Mouse (Mus musculus) lung, embryonic 16.5 days (tissue): Measurements from ENCODE around the gene Mmp9. TPM values are rescaled to one million over a fixed set of nuclear protein-coding genes. Genes with fewer than 3 reads are reported as not detected.

Experiments used
- ATAC-seq: fragments of 200-750 bp; cut with Nextera tagmentation; 2 replicates; pipeline ENCODE4 v1.8.0; 2017; ENCODE audit warnings: low read depth, mild to moderate bottlenecking, moderate library complexity
- H3K27ac ChIP-seq: fragments of 300-500 bp; sonication (generic); 2 replicates; pipeline ENCODE4 v1.5.1; 2014; ENCODE audit warnings: mild to moderate bottlenecking, control low read depth, low read length
- H3K27me3 ChIP-seq: fragments of 300-500 bp; sonication (generic); 2 replicates; pipeline ENCODE4 v1.6.1; 2014; ENCODE audit warnings: low read depth, low read length, mixed read lengths; ENCODE audit not compliant: control insufficient read depth, insufficient read depth
- H3K36me3 ChIP-seq: fragments of 300-500 bp; sonication (generic); 2 replicates; pipeline ENCODE4 v1.6.1; 2014; ENCODE audit warnings: low read length; ENCODE audit not compliant: control insufficient read depth, insufficient read depth
- H3K4me1 ChIP-seq: fragments of 300-500 bp; sonication (generic); replicated peaks from 2 replicates; pipeline ENCODE4 v1.6.1; 2014; ENCODE audit warnings: low read length, mixed read lengths; ENCODE audit not compliant: control insufficient read depth, insufficient read depth
- H3K4me2 ChIP-seq: fragments of 300-500 bp; sonication (generic); 2 replicates; pipeline ENCODE4 v1.6.1; 2014; ENCODE audit warnings: low read depth, low read length, control low read depth
- H3K4me3 ChIP-seq: fragments of 300-500 bp; sonication (generic); 2 replicates; pipeline ENCODE4 v1.5.1; 2014; ENCODE audit warnings: mild to moderate bottlenecking, low read length, control low read depth
- H3K9ac ChIP-seq: fragments of 300-500 bp; sonication (generic); 2 replicates; pipeline ENCODE4 v1.6.1; 2014; ENCODE audit warnings: low read length, control low read depth
- H3K9me3 ChIP-seq: fragments of 300-500 bp; sonication (generic); 2 replicates; pipeline ENCODE4 v1.6.1; 2016; ENCODE audit warnings: low read length; ENCODE audit not compliant: control insufficient read depth
- WGBS: fragments of 180-500 bp; shearing (Covaris S2); extraction: QIAGEN DNeasy Blood & Tissue Kit; methylation state at CpG from one replicate; pipeline ENCODE4 v1.1.7; 2014; 5-methylcytosine and 5-hydroxymethylcytosine counted together
- polyA plus RNA-seq: library from polyadenylated mRNA; unstranded; fragments of >200 nt; fragmentation: Nextera tagmentation; extraction: Ambion mirVana; gene quantifications from 2 replicates; pipeline ENCODE4 v1.2.1, GENCODE M21; 2015

Gene Mmp9
- polyA plus RNA-seq, 1 experiment from 2014 or later, result 7.8 TPM

DNA sequence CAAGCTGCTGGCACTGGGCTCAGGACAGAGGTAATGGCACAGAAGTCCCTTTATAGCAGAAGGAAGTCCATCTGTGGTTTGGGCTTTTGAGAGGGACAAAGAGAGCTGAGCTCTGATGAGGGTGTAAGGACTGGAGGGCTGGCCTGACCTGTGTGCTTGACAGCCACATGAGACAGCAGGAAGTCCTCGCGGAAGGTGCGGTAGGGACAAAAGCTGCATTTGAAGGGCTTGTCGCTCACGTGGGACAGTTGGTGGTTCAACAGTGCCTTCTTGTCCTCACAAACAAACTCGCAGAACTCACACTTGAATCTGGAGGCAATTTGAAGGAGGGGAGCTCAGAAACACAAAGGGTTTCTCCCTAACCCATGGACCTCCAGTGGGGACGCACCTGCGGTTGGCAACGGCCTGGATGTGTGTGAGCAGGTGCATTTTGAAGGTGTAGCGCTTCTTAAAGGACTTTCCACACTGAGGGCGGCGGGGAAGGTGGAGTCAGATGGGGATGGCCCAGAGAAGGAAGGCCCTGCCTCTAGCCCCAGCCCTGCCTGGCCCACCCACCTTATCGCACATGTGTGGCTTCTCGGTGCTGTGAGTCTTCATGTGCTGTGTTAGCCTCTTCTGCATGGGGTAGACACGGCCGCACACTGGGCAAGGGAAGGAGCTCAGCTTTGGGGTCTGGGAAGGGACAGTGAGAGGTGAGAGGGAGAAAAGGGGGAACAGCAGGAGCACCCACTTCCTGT is 40.7 kb upstream of the Mmp9 start:
- no peak overlapping the region for H3K9ac ChIP-seq
- no peak overlapping the region for H3K27ac ChIP-seq
- peaks cover 67% of the 10 kb centered on the region for H3K36me3 ChIP-seq
- H3K4me2 ChIP-seq, result no peak overlapping the region
- H3K9me3 ChIP-seq, result no peaks in the 10 kb centered on the region
- H3K4me1 ChIP-seq, result no peaks in the 10 kb centered on the region
- ATAC-seq, result no peak
- WGBS, result 90% methylated on average over 16 of the region's 16 CpGs
- no peaks in the 10 kb centered on the region for H3K27me3 ChIP-seq
- H3K4me3 ChIP-seq, result no peak overlapping the region

DNA sequence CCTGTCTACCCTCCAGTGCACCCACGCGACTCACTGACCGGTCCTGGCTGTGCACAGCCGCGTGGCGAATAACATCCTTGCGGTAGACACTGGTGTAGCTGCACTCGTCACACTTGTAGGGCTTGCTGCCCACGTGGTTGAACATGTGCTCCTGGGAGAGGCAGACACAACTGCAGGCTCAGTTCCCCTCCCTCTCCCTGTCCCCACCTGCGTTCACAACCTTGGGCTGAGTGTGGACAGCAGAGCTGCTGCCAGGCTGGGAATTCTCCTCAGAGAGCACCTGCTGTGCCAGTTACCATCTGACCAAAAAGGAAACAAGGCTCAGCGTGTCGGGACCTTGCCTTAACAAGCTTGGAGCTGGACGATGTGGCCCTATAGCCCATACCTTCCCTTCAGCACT is 39.2 kb upstream of the Mmp9 start:
- H3K4me2 ChIP-seq, result no peak overlapping the region
- no peak overlapping the region for H3K9ac ChIP-seq
- ATAC-seq, result no peak
- H3K9me3 ChIP-seq, result peaks cover 6% of the 10 kb centered on the region
- WGBS, result 90% methylated on average over 13 of the region's 13 CpGs
- H3K27ac ChIP-seq, result no peak overlapping the region
- peaks cover 69% of the 10 kb centered on the region for H3K36me3 ChIP-seq
- no peak overlapping the region for H3K4me3 ChIP-seq
- no peaks in the 10 kb centered on the region for H3K4me1 ChIP-seq
- H3K27me3 ChIP-seq, result no peaks in the 10 kb centered on the region

DNA sequence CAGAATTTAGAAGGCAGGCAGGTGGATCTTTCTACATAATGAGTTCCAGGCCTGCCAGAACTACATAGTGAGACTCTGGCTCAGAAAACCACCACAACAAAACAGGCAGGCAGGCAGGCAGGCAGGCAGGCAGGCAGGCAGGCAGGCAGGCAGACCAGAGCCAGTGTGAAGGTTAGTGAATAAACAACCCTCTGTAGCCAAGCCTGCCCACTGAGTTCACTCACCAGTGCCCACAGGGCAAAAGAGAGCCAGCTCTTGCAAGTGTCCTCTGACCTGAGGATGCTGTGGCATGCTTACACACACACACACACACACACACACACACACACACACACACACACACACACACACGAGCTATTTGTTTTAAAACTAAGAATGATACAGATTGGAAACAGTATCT is 37.1 kb upstream of the Mmp9 start:
- WGBS, result 33% methylated on average over 1 of the region's 1 CpGs
- no peaks in the 10 kb centered on the region for H3K4me1 ChIP-seq
- H3K36me3 ChIP-seq, result peaks cover 74% of the 10 kb centered on the region
- no peak overlapping the region for H3K4me3 ChIP-seq
- no peak overlapping the region for H3K27ac ChIP-seq
- ATAC-seq, result no peak
- H3K27me3 ChIP-seq, result no peaks in the 10 kb centered on the region
- peaks cover 6% of the 10 kb centered on the region for H3K9me3 ChIP-seq
- no peak overlapping the region for H3K9ac ChIP-seq
- no peak overlapping the region for H3K4me2 ChIP-seq

DNA sequence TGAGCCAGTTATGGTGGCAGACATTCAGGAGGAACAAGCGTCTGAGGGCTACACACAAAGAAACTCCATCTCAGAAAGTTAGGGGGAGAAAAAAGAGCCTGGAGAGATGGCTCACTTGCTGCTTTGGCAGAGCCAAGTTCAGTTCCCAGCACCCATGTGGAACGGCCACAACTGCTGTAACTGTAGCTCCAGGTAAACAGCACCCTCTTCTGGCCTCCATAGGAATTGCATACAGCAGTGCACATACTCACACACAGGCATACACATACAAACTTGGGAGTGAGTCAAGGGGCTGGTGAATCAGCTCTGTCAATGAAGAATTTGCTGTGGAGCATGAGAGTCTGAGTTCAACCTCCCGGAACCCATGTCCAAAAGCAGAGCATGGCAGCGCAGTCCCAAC is 34.5 kb upstream of the Mmp9 start:
- H3K9me3 ChIP-seq, result peaks cover 6% of the 10 kb centered on the region
- no peak overlapping the region for H3K4me2 ChIP-seq
- no peaks in the 10 kb centered on the region for H3K27me3 ChIP-seq
- 94% methylated on average over 4 of the region's 4 CpGs for WGBS
- H3K9ac ChIP-seq, result no peak overlapping the region
- H3K27ac ChIP-seq, result no peak overlapping the region
- ATAC-seq, result no peak
- H3K4me1 ChIP-seq, result peaks cover 8% of the 10 kb centered on the region
- peaks cover 60% of the 10 kb centered on the region for H3K36me3 ChIP-seq
- H3K4me3 ChIP-seq, result no peak overlapping the region

DNA sequence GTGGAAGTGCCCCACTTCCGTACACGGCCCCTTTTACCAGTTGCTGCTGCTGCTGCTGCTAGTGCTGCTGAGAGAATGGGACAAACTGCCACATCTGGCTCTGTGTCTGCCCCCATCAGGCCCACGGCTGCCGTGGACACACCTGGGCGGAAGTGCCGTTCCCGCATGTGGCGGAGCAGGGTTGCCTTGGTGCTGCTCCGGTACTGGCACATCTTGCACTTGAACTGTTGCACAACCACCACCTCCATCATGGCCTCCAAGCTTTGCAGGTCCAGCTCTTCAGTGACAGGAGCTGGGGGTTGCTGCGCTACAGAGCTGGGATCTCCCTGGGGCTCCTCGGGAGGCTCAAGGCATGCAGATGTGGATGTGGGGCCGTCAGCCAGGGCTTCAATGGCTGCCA is 33.1 kb upstream of the Mmp9 start:
- Histone ChIP-seq H3K4me1 (peaks cover 13% of the 10 kb centered on the region), H3K27me3 (no peaks in the 10 kb centered on the region), H3K4me3 (no peak overlapping the region), H3K9ac (no peak overlapping the region), H3K36me3 (peaks cover 49% of the 10 kb centered on the region), H3K4me2 (no peak overlapping the region), H3K27ac (no peak overlapping the region), H3K9me3 (peaks cover 6% of the 10 kb centered on the region)
- 94% methylated on average over 12 of the region's 12 CpGs for WGBS
- ATAC-seq, result no peak

DNA sequence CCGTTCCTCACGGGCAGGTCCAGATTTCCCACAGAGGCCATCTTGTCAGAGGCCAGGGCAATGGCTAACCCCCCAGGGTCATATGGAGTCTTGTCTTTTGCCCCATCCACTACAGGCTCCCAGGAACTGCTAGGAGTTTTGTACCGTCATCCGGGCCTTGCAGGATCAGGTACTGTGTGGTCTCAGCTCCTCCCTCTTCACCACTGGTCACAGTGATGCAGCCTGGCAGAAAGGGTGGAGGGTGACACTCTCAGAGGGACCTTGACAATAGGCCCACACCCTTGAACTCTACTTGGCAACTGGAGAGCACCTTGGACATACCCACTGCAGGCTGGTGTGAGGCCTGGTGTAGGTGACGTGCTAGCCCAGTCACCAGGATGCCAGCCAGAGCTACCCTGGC is 32.6 kb upstream of the Mmp9 start:
- Histone ChIP-seq H3K4me1 (peaks cover 13% of the 10 kb centered on the region), H3K36me3 (peaks cover 46% of the 10 kb centered on the region), H3K27ac (no peak overlapping the region), H3K4me2 (no peak overlapping the region), H3K9me3 (peaks cover 6% of the 10 kb centered on the region), H3K9ac (no peak overlapping the region), H3K27me3 (no peaks in the 10 kb centered on the region), H3K4me3 (no peak overlapping the region)
- no peak for ATAC-seq
- over 99% methylated on average over 5 of the region's 5 CpGs for WGBS

DNA sequence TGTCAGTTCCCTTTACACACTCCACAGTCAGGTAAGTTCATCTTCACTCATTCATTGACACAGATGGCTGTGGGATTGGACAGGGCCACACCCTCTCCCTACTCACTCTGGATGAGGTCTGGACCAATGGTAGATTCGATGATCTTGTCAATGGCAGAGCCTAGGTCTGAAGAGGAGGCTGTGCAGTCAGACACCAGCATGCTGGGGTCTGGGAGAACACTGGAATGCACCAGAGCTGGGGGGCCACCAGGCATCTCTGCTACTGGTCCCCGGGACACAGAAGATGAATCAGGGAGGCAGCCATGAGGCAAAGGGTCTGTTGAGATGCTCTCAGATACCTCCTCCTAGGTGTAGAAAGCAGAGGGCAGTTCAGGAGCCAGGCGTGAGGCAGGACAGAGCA is 31.5 kb upstream of the Mmp9 start:
- Histone ChIP-seq H3K9me3 (peaks cover 6% of the 10 kb centered on the region), H3K27ac (no peak overlapping the region), H3K4me1 (peaks cover 16% of the 10 kb centered on the region), H3K27me3 (no peaks in the 10 kb centered on the region), H3K4me2 (no peak overlapping the region; the same call in 1 of the 2 replicates), H3K4me3 (no peak overlapping the region), H3K36me3 (peaks cover 46% of the 10 kb centered on the region), H3K9ac (no peak overlapping the region)
- no peak for ATAC-seq
- WGBS, result 87% methylated on average over 3 of the region's 3 CpGs

DNA sequence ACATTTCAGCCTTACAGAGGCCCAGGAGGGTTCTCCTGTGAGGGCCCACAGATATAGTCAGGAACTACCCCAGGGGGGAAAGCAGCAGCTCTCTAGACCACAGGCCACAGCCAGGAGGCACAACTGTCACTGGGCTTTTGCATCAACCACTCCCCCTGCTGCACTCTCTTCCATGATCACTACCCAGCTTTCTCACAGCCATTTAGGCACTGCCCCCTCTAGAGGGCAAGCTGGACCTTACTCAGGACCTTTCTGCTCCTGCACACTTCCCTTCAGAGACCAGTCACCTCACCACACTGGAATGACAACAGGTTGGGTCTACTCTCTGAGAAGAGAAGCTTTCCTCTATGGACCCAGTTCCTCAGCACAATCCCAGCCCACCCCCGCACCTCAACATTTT is 31.0 kb upstream of the Mmp9 start:
- peaks cover 6% of the 10 kb centered on the region for H3K9me3 ChIP-seq
- 74% methylated on average over 1 of the region's 1 CpGs for WGBS
- H3K4me3 ChIP-seq, result peak overlapping the region; percentile 78
- H3K4me2 ChIP-seq, result peak overlapping the region; percentile 75
- H3K27ac ChIP-seq, result no peak overlapping the region
- H3K4me1 ChIP-seq, result peaks cover 16% of the 10 kb centered on the region
- H3K36me3 ChIP-seq, result peaks cover 42% of the 10 kb centered on the region
- peak overlapping the region; percentile 96 for H3K9ac ChIP-seq
- H3K27me3 ChIP-seq, result no peaks in the 10 kb centered on the region
- no peak for ATAC-seq

DNA sequence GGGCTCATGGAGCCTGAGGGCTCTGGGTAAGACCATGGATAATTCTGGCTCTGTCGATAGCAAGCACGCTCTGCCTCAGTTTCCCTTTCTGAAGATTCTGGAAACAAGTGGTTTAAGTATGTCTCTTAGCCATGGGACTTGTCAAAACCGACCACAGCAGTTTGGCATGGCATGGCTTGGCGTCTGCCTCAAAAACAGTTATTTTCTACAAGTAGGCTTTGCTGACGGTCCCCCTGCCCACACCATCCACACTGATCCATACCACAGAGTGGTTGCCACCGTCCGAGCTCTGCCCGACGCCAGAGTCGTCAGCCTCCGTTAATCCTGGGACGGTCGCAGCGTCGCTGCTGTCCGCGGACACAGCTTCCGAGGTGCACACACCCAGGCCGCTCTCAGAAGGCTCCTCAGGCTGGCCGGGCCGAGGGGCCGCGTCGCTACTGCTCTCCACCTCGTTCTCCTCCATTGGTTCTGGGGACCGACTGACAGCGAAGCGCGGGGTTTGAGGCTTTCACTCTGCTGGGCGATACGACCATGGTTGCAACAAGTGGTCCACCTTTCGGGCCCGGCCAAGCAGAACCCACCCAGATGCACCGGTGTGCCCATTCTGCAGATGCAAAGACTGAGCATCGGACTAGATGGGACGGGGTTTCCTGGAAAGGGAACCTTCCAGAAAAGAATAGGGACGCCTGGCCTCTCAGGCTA is 30.1 kb upstream of the Mmp9 start:
- no peaks in the 10 kb centered on the region for H3K27me3 ChIP-seq
- peak overlapping the region; percentile 99 for H3K27ac ChIP-seq
- H3K36me3 ChIP-seq, result peaks cover 38% of the 10 kb centered on the region
- peak overlapping the region; percentile 78 for H3K4me3 ChIP-seq
- ATAC-seq, result peak; percentile 2; the same call in 1 of the 2 replicates
- peak overlapping the region; percentile 96 for H3K9ac ChIP-seq
- H3K4me2 ChIP-seq, result peak overlapping the region; percentile 75
- H3K9me3 ChIP-seq, result peaks cover 6% of the 10 kb centered on the region
- peaks cover 16% of the 10 kb centered on the region for H3K4me1 ChIP-seq
- 3% methylated on average over 37 of the region's 37 CpGs for WGBS
